Mouse (Mus musculus): ENCODE results near the gene Ndufs6. TPM values are rescaled to one million over a fixed set of nuclear protein-coding genes. Genes with fewer than 3 reads are reported as not detected.

The Ndufs6 gene
- 10 to 100 TPM; 57.3 to 61.0 TPM for total RNA-seq (2023)

GRCm38 (mm10) chr13:73327827-73328698 is at the start of gene Ndufs6, which contains the start of gene Mrpl36:
Gene Ndufs6 (minus strand): TSS chr13:73328542.
Gene Mrpl36 (plus strand): TSS chr13:73328513.

Other genes with a start within 250 kb of the Ndufs6 start
- gene Irx4, start 68.1 kb downstream of the Ndufs6 start, total RNA-seq (2023): not detected
- 10 to 100 TPM; 19.8 to 27.5 TPM for gene Mrpl36, start within 50 bp of the Ndufs6 start, total RNA-seq (2023)
- gene Lpcat1, start 138.7 kb upstream of the Ndufs6 start, total RNA-seq (2023): 10 to 100 TPM; 48.8 to 62.9 TPM
- not detected for gene Slc6a3, start 208.2 kb upstream of the Ndufs6 start, total RNA-seq (2023)